Mouse (Mus musculus) kidney, postnatal 36 days (tissue): ENCODE data around the gene Glis2.

ENCODE experiments used
- DNase-seq, 2 experiments: peaks; one replicate each; pipeline ENCODE4 v3.0.0; 2021 to 2022; ENCODE audit warnings: mixed read lengths in 2 of 2

Glis2 gene

DNA sequence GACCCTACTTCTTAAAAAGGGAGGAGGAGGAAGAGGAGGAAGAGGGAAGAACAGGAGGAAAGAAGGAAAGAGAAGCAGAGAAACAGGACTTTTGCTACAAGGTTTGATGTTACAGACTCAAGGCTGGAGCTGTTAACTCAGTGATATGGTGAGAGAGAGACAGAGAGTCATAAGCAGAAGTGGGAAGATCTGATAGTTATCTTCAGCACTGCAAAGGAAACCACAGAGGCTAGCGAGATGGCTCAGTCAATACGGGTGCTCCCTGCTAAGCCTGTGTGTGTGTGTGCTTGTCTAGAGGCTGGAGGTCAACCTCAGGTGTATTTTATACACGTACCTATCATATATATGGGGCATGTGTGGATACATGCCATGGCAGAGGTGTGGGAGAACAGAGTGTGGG is 10.7 kb upstream of the Glis2 start:
- DNase-seq = no peak

DNA sequence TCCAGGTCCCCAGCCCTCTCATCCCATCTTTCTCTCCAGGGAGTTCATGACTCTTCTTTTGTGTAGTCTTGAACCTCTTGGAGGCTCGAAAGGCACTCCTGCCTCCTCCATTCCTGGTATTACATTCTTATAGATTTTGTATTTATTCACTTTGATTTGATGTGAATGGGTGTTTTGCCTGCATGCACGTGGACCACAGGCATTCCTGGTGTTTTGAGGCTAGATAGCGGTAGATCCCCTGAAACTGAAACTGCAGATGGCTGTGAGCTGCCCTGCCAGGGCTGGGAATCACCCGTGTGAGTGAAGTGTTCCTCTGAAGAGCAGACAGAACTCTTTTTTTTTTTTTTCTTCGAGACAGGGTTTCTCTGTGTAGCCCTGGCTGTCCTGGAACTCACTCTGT is 10.1 kb upstream of the Glis2 start:
- no peak for DNase-seq

DNA sequence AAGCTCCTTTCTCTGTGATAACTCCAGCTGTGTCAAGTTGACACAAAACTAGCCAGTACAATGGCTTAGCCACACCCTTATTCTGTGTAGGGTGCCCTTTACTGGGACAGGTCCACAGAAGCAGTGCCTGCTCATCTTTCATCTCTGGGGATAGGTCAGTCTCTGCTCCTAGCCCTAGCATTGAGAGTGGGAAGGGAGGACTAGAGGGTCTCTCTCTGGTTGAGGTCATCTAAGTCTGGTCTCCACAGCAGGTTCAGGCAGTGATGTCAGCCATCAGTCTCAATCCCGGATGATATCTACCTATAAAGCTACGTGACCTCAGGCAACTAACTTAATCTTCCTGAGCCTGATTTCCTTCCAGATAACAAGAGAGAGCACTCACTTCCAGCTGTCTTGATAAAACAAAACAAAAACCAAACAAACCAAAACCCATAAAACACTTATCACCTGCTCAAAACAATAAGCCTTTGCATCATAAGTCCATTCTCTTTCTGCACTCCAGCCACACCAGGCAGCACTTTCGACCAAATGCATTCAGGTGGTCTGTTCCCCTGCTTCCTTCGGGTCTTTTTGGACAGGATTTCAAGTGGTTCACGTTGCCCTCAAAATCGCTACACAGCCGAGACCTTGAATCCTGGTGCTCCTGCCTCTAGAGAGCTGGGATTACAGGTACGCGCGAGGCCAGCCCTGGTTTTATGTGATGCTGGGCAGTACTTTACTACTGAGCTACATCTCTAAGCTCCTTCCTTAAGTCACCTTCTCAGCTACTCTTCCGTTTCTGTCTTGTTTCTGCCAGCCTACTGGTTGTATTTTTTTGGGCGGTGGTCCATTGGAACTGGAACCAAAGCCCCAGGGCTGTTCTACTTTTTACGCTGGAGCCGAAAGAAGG is 8.6 kb upstream of the Glis2 start:
- no peak for DNase-seq

DNA sequence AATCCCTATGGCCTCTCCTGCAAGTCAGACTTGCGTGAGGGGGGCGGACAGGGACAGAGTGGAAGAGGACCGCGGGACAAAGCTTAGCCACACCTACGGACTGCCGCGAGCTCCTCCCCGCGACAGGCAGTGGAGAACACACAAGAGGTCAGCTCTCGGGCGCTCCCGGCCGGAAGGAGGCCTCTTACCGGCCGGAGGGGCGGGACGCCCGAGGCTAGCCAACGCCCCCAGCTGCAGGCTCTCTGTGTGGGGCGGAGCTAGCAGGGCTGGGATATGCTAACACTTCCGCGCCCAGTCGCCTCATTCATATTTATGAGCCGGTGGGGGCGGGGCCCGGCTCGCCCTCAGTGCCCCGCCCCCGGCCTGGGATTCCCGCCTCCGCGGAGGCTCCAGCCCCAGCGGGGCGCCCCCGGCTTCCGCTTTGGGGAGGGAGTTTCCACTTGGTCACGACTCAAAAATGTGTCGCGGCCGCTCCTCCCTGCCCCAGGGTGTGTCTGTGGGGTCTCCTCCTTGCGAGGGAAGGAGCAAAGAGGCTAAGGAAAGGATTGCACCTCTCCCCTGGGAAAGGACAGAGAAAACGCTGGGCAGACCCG is 7.9 kb upstream of the Glis2 start:
- peak; percentile 99 to 100 for DNase-seq

DNA sequence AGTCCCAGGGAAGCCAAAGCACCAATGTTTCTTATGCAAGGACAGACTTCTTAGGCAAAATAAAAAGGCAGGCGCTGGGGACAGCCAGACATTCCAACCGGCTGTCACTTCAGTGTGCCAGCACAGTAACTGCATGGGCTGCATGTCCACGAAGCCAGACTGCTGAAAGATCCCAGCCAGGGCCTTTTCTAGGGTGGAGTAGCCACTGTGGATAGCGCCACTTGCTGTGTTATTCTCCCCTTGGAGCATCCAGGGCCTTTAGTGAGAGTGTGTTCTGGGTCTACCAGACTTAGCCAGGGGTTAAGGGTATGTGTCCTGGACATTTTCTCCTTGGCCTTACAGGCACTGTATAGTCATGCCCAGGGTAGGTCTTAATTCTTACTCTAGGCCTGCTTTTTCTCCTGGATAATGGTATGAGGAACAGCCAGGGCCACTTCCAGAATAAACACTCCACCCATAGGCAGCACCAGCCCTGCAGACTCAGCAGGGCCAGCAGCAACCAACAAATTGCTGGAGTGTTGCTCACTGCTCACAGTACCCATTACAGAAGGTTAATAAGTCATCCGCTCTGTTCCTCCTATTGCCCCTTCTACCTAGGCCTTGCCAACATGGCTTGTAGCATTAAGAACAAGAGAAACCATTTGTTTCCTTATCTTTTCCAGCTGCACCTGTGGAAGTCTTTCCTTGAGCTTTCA is 6.8 kb upstream of the Glis2 start:
- peak; percentile 62 to 82 for DNase-seq

DNA sequence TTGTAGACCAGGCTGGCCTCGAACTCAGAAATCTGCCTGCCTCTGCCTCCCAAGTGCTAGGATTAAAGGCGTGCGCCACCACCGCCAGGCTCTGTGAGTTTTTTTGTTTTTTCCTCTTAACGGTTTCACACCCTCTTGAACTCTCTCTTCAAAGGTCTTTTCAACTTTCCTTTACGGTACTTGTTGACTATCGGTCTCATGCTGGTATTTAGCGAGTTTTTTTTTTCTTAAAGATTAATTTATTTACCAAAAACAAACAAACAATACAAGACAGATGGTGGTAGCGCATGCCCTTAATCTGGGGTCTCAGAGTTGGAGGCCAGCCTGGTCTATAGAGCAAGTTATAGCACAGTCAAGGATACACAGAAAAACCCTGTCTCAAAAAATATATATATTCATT is 4.3 kb upstream of the Glis2 start:
- DNase-seq = no peak

DNA sequence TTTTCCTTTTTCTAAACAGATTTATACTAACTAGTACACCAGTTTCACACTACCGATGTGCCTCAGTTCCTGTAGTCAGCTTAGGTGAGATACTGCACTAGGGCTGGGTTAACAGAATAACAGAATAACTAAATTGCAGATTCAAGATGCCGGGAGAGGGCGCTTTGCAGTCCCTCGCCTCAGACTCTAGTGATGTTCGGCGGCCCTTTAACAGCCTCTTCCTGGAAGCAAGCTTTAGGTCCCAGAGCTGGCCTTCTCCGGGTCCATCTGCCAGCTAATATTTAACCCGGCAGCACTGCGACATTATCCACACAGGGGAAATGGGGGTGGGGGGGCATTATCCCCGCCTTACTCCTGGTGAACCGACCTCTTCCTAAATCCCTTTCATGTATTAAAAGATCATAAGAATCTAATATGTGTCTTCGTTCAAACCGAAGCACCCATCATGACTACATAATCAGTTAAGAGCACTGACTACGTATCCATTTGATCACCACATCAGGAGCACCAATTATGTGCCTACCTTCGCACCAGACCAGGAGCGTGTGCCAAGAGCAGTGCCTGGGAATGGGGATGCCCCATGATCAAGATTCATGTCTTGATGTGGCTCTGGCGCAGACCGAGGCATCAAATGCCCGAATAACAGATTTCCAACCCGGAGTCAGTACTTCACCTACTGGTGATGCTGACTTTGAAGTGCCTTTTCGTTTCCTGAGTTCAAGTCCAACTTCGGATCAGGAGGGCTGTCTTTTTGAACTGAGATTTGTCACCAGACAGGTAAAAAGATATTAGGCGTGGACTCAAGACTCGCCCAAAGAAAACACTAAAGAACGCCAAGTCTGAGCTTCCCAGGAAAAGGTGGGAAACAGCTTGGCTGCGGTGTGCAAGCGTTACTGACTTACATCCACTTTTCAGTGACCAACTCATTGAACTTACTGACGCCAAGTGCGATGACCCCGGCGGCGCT is 1.3 kb upstream of the Glis2 start:
- peak; percentile 88 to 90 for DNase-seq

DNA sequence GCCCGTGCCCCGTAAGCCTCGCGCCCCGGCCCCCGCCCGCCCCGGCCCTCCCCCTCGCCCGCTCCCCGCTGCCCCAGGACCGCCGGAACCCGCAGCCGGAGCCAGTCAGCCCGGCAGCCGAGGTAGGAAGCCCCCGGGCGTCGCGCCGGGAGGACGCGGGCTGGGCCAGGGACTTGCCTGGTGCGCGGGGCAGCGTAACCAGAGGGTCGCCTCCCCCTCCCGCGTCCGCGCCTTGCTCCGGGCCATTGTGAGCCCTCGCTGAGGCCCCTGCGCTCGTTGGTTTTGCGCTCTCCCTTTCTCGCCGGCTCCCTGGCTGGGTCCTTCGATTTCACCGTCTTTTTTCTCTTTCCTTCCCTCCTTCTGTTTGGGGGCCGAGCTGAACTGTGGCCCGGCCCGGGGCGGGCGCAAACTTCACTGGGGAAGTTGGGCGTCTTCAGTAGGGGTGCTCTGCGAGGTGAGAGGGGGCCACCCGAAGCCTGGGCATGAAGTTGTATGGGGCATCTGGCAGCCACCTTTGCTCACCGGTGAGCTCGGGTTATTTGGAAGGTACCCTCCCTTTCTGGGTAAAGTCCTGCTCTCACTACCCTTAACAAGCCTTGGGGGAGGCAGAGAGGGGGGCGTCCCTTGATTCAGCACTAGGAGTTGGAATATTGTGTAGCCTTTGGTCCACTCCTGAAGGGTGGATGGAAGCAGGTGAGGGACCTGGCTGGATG is 457 bp downstream of the Glis2 start:
- peak in 1 of 2 experiments; percentile 50 for DNase-seq

DNA sequence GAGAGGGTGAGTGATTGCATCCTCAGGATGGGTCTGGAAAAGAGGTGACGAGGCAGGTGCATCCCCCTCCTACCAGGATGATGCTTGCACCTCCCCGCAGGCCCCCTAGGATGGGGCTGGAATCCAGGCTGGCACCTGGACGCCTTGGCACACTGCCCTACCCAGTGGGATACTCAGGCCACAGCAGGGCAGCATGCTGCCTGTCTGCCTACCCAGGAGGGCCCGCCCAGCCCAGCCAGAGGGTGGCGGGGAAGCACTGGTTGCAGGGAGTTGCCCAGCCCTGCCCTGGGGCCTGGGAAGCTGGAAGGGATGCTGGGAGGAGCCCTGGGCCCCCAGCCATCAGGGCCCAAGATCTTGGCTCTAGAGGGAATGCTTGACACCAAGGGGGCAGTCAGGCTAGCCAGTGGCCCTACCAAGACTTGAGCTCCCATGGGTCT is 1.0 kb downstream of the Glis2 start:
- DNase-seq = peak; percentile 88 to 91

DNA sequence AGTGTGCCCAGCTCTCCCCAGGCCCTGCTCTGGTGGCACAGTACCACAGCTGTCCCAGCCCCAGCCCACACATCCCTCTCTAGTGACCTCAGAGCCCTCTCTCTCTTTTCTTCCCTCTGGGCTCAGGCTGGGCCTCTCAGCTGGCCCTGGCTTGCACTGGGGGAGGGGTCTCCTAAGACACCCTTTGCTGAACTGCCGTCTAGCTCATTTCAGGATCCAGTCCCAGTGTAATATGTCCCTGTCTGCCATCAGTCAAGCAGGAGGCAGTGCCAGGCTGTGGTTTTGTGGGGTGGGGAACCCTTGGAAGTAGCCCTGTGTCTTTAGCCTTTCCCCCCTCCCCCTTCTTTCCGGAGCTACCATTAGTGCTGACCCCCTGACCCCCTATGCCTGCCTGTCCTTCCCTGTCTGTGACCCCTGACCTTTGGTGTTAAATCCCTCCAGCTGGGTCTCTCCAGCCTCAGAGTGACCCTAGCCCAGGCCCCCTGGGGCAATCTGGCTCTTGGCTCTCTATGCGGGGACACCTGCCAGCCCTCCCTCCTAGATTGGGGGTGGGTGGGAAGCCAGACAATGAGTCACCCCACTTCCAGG is 1.7 kb downstream of the Glis2 start:
- DNase-seq = no peak

DNA sequence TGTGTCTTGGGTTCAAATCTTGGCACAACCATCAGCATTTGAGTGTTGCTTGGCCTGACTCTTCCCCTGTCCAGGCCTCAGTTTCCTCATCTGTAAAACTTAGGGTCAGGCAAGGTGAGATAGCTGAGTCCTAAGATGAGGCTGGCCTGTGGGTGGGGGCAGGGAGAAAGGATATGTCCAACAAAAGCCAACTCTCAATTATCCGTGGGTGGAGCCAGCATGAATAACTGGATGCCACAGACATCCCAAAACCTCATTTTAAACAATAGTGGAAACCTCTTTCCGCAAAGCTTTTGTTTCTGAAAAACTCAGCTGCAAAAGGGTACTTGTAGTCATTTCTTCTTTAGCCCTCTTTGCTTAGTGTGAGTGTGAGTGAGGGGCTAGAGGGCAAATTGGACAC is 2.3 kb downstream of the Glis2 start:
- DNase-seq = no peak

DNA sequence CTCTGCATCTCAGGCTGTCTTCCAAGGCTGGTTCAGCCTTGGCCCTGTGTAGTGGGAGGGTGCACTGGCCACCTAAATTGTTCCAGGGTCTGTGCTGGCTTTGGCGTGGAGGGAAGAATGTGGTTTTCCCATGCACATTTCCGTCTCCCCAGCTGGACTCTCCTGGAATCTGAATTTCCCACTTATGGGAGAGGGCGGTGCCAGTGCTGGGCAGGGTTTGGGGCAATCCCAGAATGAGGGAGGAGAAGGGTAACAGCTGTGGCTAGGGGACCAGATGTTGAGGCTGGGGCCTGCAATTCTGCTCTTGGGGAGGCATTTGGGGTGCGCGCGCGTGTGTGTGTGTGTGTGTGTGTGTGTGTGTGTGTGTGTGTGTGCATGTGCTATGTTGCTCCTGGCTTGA is 2.8 kb downstream of the Glis2 start:
- DNase-seq = peak in 1 of 2 experiments; percentile 37

DNA sequence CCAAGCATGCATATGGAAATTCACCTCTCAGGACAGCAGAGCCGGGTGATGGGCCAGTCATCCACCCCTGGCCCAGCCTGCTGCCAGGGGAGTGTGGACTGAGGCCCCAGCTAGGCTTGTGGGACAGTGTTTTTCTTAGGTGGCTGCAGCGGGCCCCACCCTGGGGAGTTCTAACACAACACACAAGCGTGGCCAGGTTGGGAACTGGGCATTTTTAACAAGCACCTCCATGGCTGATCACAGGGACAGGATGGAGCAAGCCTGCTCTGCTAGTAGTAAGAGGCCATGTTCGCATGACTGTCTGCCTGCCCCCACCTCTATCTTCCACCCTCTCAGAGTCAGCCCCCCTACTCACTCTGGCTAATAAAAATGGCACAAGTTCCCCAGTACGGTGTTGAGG is 3.5 kb downstream of the Glis2 start:
- no peak for DNase-seq

DNA sequence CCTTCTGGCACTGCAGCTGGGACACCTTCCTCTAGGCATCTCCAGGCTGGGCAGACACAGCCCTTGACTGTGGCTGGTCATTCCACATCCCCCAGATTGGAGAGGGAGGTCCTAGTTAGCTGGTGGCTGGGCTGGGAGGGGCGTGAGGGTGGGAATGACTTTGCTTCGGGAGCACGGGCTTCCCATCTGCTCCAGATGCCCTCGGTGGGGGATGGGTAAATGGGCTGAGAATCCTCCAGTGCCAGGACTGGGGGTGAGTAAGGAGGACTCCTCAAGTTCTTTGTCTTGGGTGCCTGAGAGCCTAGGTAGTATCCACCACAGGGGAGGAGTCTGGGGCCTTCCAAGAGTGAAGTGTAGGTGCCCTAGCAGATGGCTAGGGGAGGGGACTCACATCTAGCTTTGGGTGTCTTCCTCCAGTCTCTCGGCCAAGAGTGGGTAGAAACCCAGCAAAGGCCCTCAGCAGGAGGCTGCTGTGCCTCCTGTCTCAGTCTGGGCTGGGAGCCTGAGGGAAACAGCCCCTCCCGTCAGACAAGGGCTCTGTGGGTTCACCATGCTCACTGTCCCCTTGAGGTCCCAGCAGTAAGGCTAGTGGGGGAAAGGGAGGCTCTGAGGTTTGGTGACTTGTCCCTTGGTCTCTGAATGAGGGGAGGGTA is 4.5 kb downstream of the Glis2 start:
- peak in 1 of 2 experiments; percentile 53 for DNase-seq

DNA sequence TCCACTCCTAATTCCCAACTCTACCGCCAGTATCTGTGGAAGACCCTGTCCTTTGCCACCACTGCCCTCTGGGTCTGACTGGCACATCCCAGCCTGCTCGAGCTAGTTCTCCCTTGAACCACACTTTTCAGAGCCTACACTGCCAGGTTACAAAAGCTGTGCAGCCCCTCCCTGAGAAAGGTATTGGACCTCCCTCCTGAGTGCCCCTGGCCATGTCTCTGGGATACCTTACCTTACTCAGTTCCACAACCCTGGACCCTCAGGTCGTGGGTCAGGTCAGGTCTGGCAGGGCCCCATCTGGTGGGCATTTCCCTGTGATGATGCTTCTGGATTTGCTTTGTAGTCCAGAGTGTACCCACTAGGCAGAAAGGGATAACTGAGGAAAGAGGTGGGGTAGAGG is 5.1 kb downstream of the Glis2 start:
- DNase-seq = peak in 1 of 2 experiments; percentile 26

DNA sequence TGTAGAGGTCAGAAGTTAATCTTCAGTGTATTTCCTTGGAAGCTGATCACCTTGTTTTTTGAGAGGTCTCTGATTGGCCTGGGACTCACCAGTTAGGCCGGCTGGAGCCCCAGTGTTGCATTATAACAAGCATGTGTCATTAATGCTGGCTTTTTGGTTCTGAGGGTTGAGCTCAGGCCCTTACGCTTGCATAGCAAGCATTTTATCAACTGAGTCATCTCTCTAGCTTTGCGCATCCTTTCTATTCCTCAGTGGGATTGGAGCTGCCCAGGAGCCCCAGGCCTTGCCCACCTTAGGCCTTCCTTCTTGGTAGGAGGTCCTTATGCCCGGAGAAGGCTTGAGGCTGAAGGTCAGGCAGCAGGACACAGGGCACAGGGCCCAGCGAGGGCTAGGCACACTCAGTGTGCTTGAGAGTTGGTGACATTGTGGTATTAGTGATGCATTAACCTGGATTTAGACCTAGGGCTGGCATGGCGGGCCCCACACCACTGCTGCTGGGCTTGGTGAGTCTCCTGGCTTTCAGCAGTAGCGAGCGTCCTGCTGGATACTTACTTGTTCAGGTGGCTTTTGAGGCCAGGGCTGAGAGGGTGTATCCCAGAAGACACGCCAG is 6.3 kb downstream of the Glis2 start:
- peak; percentile 83 to 88 for DNase-seq

DNA sequence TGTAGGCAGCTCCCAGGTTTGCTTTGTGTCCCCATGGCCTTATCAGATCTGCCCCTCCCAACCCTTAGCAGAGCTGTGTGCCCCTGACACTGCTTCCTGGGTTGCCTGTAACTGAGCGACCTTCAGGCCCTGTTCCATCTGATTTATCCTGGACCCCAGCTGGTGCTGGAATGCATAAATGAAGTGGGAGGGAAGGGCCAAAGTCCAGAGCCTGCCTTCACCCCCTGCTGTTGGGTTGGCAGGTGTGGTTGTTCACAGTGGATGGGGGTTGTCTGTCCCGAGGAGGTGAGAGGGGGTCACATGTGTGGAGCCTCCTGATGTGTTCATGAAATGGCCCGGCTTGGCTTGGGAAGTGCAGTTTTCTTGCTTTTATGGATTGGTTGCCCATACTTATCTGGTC is 7.7 kb downstream of the Glis2 start:
- peak; percentile 88 to 94 for DNase-seq

DNA sequence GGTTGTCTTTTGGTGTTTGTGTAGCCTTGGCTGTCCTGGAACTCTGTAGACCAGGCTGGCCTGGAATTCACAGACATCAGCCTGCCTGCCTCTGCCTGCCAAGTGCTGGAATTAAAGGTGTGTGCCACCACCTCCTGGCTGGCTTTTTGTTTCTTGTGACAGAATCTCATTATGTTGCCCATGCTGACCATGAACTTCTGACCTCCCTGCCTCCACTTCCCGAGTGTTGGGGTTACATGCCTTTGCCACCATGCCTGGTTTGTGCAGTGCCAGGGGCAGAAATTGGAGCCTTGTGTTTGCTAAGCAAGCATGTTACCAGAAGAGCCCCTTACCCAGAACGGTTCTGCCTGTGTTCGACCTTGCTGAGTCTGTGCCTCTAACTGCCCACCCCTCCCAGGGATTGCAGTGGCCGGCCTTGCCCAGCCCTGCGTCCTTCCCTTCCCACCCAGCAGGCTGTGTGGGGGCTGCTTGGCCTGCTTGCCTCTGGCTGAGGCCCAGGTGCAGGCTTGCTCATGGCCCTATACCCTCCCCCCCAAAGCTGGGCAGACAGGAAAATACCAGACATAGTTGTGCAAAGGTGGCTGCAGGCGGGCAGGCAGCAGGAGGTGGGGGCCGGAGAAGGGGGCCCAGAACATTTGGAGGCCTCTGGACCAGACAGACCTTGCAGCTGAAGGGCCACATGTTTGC is 8.4 kb downstream of the Glis2 start:
- DNase-seq = peak; percentile 81 to 90

DNA sequence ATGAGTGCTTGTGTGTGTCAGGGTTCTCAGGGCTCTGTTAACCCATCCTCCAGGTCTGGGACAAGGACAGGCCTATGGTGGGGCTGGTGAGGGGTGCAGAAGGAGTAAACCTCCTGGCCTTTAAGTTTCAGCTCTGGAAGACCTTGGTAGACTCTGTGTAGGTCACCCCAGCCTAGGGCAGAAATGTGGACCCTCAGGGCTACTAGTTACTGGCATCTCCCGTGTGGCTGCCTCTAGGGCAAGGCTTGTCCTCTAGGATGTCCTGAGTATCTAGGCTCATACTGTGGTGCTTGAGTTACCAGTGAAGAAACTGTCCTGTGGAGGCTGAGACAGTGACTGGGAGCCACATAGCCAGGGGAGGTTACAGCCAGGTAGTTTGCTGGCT is 8.9 kb downstream of the Glis2 start:
- no peak for DNase-seq
